Mouse (Mus musculus) ES-E14 (cell line): ENCODE measurements at regions not wholly inside any gene's neighbourhood (a gene's known extent, or its start where the extent isn't known, plus 50 kb on each side); places are given as distances from the start of the nearest gene placed in this dataset.

Experiments
- CHD2 ChIP-seq: IDR thresholded peaks from 2 replicates; pipeline ENCODE4 v1.6.1; 2014; ENCODE audit warnings: mild to moderate bottlenecking, low read depth, low read length, inconsistent platforms
- HCFC1 ChIP-seq: IDR thresholded peaks from 2 replicates; pipeline ENCODE4 v1.6.1; 2012; ENCODE audit warnings: low read length, inconsistent platforms, borderline replicate concordance; ENCODE audit not compliant: insufficient read depth
- MAFK ChIP-seq: IDR thresholded peaks from 2 replicates; pipeline ENCODE4 v1.6.1; 2014; ENCODE audit warnings: mild to moderate bottlenecking, low read depth, low read length, inconsistent platforms; ENCODE audit not compliant: insufficient read depth
- ZC3H11A ChIP-seq: IDR thresholded peaks from 2 replicates; pipeline ENCODE4 v1.6.1; 2012; ENCODE audit warnings: low read depth, mild to moderate bottlenecking, inconsistent platforms, low read length, borderline replicate concordance
- ZNF384 ChIP-seq: IDR thresholded peaks from 2 replicates; pipeline ENCODE4 v1.6.1; 2012; ENCODE audit warnings: low read depth, low read length, inconsistent platforms

GRCm38 (mm10) chr2:159584641-159585040 lies 749.3 kb downstream of the Gm826 start:
- TF ChIP-seq ZC3H11A = no peak
- no peak for TF ChIP-seq ZNF384
- no peak for TF ChIP-seq HCFC1
- no peak for TF ChIP-seq CHD2
- TF ChIP-seq MAFK = no peak
